Mouse (Mus musculus): ENCODE measurements around the gene Larp6.

DNA sequence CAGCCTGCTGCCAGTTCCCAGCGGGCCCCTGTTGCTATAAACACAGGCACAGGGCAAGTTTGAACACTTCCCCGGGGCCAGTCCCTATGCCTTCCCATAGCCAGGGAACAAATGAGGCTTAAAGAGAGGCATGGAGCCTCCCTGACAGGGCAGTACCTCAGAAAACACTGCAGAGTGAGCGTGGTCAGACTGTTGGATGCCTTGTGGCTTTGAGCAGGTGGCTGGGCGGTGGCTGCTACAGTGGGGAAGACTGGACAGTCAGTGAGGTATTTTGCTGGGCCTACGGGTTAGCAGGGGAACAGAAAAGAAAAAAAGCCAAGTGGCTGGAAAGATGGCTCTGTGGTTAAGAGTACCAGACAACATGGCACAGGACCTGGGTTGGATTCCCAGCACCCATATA, 38.3 kb downstream of the Larp6 start:
- TF ChIP-seq GATA1 (IDR thresholded peaks at IDR 0.05; ENCODE audit: low read length), result no peak
- no peak for TF ChIP-seq TAL1 (IDR thresholded peaks at IDR 0.05; ENCODE audit: low read length)

All from erythroblast, embryonic 14.5 days (primary cell).